Mouse (Mus musculus) urinary bladder, postnatal 25 days (tissue): ENCODE measurements at regions not wholly inside any gene's neighbourhood (a gene's known extent, or its start where the extent isn't known, plus 50 kb on each side); places are given as distances from the start of the nearest gene placed in this dataset.

Experiments
- DNase-seq: peaks from one replicate; pipeline ENCODE4 v3.0.0; 2022; ENCODE audit warnings: low spot score

- no peak for DNase-seq
Observed at GRCm38 (mm10) chr17:4199698-4200153, 503.7 kb upstream of the Nox3 start.

- DNase-seq, result no peak
Observed at GRCm38 (mm10) chr17:4201300-4201699, 505.2 kb upstream of the Nox3 start.

GRCm38 (mm10) chr17:4208142-4208925 lies 512.3 kb upstream of the Nox3 start:
- DNase-seq, result no peak

GRCm38 (mm10) chr17:4209650-4210049 lies 513.6 kb upstream of the Nox3 start:
- DNase-seq, result no peak

- no peak for DNase-seq
Observed at GRCm38 (mm10) chr17:4212586-4212985, 516.5 kb upstream of the Nox3 start.

GRCm38 (mm10) chr17:4214970-4215369 lies 518.9 kb upstream of the Nox3 start:
- DNase-seq, result no peak

GRCm38 (mm10) chr17:4216203-4216602 lies 520.1 kb upstream of the Nox3 start:
- DNase-seq, result no peak

GRCm38 (mm10) chr17:4216750-4217149 lies 520.7 kb upstream of the Nox3 start:
- DNase-seq, result no peak

GRCm38 (mm10) chr17:4220661-4221360 lies 524.8 kb upstream of the Nox3 start:
- no peak for DNase-seq

- no peak for DNase-seq
Observed at GRCm38 (mm10) chr17:4227889-4228288, 531.8 kb upstream of the Nox3 start.

- DNase-seq, result no peak
Observed at GRCm38 (mm10) chr17:4229969-4230368, 533.9 kb upstream of the Nox3 start.

- no peak for DNase-seq
Observed at GRCm38 (mm10) chr17:4250476-4250875, 554.4 kb upstream of the Nox3 start.

GRCm38 (mm10) chr17:4265471-4265870 lies 569.4 kb upstream of the Nox3 start:
- DNase-seq, result no peak

- DNase-seq, result no peak
Observed at GRCm38 (mm10) chr17:4265946-4266345, 569.9 kb upstream of the Nox3 start.

GRCm38 (mm10) chr17:4266487-4266886 lies 570.4 kb upstream of the Nox3 start:
- DNase-seq, result no peak

- no peak for DNase-seq
Observed at GRCm38 (mm10) chr17:4268380-4268779, 572.3 kb upstream of the Nox3 start.

- no peak for DNase-seq
Observed at GRCm38 (mm10) chr17:4272456-4272855, 576.4 kb upstream of the Nox3 start.

- no peak for DNase-seq
Observed at GRCm38 (mm10) chr17:4276722-4277121, 580.7 kb upstream of the Nox3 start.

GRCm38 (mm10) chr17:4278239-4278827 lies 582.3 kb upstream of the Nox3 start:
- no peak for DNase-seq

GRCm38 (mm10) chr17:4281451-4281850 lies 585.4 kb upstream of the Nox3 start:
- DNase-seq, result no peak

- DNase-seq, result no peak
Observed at GRCm38 (mm10) chr17:4291418-4291817, 595.4 kb upstream of the Nox3 start.

GRCm38 (mm10) chr17:4296521-4297155 lies 600.6 kb upstream of the Nox3 start:
- DNase-seq, result no peak

GRCm38 (mm10) chr17:4297156-4297535 lies 601.1 kb upstream of the Nox3 start:
- DNase-seq, result no peak
